Mouse (Mus musculus): ENCODE measurements around the gene Gm21974.
"Not testable (repeated sequence)": the region's sequence is repeated elsewhere in the genome, so short reads cannot be mapped to it uniquely, and the experiment has no call there.

Gene Gm21974

DNA sequence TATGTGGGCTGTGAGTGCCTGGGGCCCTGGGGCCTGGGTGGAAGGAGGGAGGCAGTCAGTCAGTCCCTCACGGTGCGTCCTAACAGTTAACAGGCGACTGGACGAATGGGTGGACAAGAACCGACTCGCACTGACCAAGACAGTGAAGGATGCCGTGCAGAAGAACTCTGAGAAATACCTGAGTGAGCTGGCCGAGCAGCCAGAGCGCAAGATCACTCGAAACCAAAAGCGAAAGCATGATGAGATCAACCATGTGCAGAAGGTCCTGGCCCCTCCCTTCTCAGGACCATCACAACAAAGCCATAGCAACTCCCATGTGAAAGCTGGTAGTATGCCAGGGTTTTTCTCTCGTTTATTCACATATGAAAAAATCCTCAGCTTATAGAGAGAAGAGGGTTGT, 20.0 kb upstream of the Gm21974 start:
- no peak for DNase-seq (ENCODE audit: low read depth, low spot score)

DNA sequence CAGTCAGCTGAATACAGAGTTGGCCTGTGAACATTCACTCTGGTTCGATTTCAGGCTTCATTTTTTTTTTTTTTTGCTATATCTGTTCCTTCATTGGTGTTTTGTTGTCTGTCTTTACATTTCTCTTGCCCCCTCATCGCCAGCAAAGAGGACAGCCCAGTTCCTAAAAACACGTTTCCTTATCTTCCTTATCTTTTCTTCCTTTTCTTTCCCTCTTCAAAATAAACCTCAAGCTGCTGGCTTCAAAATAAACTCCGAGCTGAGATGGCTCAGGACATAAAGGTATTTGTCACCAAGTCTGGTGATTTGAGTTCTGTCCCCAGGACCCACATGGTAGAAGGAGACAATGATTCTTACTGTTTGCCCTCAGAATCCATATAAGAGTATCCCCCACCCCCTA, 17.7 kb upstream of the Gm21974 start:
- DNase-seq (ENCODE audit: low read depth, low spot score) = no peak

DNA sequence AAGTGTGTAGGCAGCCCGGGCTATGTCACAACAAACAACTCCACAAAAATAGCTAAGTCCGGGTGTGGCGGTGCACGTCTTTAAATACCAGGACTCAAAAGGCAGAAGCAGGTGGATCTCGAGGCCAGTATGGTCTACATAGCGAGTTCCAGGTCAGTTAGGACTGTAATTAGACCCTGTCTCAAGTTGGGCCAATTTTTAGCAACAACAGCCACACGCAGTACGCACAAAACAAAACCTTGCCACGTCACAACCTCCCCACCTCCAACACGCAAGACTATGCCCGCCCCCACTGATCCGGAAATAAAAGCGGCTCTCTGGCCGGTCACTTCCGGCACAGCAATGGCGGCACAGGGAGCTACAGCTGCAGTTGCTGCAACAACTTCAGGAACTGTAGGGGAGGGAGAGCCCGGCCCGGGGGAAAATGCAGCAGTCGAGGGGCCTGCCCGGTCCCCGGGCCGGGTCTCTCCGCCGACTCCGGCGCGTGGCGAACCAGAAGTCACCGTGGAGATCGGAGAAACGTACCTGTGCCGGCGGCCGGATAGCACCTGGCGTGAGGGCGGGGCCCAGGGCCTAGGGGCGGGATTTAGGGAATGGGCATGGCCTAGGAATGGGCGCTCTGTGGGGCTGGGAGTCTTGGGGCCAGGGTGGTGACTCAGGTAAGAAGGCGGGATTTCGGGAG, 17.1 kb upstream of the Gm21974 start, which contains the start of gene Kat8:
Gene Kat8 (plus strand): TSS at position 327 of the 682 bp plus-strand sequence.
- peak; percentile 88 for DNase-seq (ENCODE audit: low read depth, low spot score)

DNA sequence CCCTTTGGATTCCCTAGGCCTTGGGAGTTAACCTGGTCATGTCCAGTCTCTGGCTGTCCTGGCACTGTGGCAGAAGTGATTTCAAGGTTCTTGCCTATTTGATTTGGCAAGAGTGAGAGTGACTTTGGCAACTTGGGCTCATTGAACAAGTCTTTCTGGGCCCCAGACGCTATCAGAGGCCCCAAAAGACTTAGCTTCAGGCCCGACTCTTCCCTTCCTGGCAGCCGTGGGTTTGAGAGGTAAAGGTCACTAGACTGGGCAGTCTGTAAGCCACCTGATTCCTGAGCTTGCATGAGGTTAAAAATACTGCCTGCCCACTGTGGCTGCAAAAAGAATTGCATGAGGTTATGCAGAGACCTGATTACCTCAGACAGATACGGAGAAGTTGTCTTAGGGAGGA, 13.4 kb upstream of the Gm21974 start:
- no peak for DNase-seq (ENCODE audit: low read depth, low spot score)

DNA sequence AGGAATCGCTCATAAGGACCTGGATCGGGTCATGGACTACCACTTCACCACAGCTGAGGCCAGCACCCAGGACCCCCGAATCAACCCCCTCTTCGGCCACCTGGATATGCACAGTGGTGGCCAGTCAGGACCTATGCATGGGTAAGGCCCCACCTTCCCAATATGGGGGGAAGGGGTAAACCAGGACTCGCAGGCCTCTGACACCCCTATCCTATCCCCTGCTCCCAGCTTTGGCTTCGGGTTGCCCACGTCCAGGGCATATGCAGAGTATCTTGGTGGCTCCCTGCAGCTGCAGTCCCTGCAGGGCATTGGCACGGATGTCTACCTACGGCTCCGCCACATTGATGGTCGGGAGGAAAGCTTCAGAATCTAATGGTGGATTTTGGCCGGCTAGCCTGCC, 12.7 kb upstream of the Gm21974 start:
- no peak for DNase-seq (ENCODE audit: low read depth, low spot score)

DNA sequence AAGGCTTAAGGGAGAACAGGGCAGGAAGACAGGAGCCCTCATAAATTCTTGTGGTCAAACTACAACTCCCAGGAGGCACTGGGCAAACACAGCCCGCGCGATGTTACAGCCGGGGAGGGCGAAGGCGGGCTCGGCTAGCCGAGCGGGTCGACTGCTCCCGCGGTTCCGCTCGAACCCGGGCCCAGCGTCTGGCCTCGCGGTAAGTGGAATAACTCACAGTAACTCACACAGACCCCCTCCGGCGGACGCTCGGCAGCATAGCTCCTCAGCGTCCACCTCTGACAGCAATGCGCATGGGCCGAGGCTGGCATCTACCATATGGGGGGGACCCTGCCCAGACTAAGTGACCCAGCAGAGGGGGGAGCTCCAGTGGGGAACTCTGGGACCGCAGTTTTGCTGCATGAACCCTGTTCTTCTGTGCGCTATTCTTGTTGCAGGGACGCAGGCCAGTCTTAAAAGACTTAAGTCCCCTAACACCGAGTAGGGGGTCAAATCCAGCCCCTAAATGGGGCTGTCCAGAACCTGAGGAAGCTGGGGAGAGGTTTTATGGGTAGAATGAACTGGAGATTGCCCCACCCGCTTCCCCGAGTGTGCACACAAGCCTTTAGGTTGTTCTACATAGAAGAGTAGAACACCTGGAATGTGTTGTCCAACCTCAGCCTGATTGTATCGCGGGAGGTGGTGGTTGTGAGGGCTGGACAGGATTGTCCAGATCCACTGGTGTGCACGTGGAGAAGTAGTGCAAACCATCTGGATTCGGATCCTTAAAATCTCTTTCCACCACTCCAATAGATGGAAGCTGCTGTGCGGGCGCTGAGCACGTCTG, 8.9 kb upstream of the Gm21974 start, which contains the start of gene Bckdk:
Gene Bckdk (plus strand): TSS at position 112 of the 826 bp plus-strand sequence.
- peak; percentile 50 for DNase-seq (ENCODE audit: low read depth, low spot score)

DNA sequence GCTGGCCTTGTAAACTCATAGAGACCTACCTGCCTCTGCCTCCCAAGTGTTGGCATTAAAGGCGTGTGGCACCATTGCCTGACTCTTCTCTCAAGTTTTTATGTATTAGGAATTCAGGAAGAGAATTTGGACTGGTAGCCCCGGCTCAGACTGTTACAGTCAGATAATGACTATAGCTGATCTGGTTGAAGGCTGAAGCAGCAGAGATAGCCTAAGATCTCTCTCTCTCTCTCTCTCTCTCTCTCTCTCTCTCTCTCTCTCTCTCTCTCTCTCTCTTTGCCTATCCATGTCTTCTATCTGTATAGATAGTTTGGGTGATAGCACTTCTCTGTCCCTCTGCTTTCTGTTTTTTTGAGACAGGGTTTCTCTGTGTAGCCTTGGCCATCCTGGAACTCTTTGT, 6.5 kb upstream of the Gm21974 start:
- DNase-seq (ENCODE audit: low read depth, low spot score) = no peak

DNA sequence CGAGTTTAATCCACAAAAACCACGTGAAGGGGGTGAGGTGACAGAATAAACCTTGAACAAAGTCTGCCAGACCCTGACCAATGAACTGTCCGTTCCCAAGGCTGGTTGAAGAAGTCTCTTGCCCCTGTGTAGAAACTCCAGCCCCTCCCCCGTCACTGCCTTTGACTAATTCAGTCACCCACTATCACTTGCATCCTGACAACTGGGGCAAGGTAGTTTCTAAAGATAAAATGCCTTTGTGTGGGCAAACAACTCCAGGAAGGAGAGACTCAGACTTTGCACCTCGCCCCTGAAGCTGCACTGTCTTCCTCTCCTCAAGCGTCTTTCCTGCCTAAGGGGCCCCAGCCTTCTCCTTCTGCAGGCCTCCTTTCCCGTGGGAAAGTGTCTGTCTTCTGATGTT, 4.7 kb upstream of the Gm21974 start:
- DNase-seq (ENCODE audit: low read depth, low spot score) = no peak

DNA sequence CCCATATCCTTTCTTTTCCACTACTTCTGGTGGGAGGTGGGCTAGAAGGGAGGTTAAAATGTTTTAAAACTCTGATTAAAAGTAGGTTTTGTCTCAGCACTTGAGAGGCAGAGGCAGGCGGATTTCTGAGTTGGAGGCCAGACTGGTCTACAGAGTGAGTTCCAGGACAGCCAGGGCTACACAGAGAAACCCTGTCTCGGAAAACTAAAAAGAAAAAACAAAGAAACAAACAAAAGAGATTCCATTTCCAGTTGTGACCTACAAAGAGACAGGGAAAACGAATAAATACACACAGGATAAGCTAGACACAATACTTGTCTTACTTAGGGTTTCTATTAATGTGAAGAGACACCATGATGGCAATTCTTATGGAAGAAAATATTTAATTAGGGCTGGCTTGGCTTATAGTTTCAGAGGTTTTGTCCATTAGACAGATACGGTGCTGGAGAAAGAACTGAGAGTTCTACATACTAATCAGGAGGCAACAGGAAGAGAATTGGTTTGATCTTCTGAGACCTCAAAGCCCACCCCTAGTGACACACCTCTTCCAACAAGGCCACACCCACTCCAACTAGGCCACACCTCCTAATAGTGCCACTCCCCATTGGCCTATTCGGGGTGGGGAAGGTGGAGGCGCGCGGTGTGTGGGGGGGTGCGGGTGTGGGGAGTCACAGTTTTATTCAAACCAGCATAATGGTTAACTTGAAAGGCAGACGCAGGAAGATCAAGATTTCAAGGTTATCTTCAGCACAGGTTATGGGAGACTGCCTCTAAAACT, 3.1 kb upstream of the Gm21974 start:
- no peak for DNase-seq (ENCODE audit: low read depth, low spot score)

DNA sequence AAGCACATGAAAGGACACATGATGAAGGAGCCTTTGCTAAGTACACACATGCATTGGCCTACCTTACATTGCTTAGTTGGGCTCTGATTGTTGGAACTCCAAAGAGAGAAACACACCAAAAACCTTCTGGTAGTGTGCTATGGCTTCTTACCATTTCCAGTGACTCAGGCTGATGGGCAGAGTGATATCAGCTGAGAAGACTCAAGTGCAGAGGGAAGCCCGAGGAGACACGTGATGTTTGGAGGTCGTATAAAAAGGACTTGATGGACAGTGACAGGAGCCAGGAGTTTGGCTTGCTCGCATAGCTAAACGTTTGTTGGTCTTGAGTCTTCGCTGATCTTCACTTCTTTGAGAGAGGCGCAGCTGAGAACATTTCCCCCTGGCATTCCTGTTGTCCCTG, 2.3 kb upstream of the Gm21974 start:
- no peak for DNase-seq (ENCODE audit: low read depth, low spot score)

DNA sequence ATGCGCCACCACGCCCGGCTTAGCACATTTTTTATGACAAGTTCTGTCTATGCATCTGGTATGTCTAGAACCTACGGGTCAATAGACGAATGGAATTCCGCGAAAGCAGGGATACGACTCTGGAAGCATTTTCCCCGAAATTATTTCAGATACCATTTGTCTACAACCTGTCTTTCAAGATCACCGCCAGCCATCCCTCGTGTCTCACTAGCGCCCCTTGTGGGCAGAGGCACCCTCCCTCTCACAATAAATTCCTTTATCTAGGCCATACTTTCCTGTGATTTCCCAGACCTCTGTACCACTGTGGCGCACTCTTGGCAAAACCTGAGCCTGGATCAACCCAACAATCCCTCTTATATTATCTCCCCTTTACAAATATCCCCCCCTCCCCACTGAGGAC, 1.1 kb upstream of the Gm21974 start:
- no peak for DNase-seq (ENCODE audit: low read depth, low spot score)

DNA sequence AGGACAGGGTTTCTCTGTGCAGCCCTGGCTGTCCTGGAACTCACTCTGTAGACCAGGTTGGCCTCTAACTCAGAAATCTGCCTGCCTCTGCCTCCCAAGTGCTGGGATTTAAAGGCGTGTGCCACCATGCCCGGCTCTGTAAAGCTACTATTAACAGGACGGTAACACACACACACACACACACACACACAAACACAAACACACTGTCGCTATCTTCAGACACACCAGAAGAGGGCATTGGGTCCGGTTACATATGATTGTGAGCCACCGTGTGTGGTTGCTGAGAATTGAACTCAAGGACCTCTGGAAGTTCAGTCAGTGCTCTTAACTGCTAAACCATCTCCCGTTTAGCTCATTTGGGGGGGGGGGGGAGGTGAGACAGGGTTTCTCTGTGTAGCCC, 637 bp upstream of the Gm21974 start:
- not testable (repeated sequence) for DNase-seq (ENCODE audit: low read depth, low spot score)

DNA sequence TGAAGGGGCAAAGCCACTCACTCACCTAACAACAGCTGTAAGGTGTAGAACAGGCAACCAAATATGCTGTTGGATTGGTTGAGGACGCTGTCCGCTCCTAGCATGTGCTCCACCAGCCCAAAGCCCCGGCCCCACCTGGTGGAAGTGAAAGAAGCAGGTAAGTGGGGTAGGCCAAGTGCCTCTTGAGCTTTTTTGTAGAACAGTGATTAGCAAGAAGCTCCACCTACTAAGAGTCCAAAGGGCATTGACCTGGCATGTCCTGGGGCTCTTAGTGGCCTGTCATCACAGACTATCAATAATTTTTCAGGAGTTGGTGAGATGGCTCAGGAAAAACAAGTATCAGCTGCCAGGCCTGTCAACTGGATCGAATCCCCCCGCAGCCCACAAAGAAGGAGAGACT, 774 bp downstream of the Gm21974 start:
- no peak for DNase-seq (ENCODE audit: low read depth, low spot score)

DNA sequence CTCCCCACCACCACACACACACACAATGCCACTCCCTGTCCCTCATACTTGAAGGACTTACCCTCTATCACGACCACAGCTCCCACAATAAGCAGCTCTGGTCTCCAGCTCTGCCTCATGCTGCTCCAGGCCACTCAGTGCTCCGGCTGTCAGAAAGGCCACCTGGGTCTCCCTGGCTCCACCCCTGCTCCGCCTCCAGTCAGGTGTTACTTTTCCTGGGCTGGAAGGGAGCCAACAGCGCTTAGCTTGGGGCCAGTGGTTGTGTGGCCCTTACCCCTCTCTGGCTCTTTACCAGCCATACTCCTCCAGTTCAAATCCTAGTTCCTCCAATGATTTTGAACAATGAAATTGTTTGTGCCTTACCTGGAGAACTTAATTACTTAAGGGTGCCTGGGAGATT, 4.5 kb downstream of the Gm21974 start, which contains the start of gene Prss53:
Gene Prss53 (minus strand): TSS at position 173 of the 400 bp plus-strand sequence.
- DNase-seq (ENCODE audit: low read depth, low spot score) = no peak

DNA sequence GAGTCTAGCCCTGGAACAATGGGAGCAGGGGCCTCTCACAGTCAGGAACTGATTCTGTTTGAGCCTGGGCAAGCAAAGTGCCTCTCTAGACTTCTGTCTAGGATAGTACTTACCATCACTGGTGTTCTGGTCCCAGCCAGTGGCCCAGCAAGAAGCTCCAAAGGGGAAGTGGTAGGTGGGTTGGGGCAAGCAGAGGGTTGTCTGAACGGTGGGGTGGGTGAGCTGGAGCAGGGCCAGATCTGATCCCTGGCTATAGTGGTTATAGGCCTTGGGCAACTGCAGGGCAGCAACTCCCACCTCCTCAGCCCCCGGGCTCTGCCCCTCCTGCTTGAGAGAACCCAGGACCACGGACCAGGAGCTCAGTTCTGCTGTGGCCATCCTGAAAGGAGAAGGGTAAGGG, 6.4 kb downstream of the Gm21974 start:
- no peak for DNase-seq (ENCODE audit: low read depth, low spot score)

DNA sequence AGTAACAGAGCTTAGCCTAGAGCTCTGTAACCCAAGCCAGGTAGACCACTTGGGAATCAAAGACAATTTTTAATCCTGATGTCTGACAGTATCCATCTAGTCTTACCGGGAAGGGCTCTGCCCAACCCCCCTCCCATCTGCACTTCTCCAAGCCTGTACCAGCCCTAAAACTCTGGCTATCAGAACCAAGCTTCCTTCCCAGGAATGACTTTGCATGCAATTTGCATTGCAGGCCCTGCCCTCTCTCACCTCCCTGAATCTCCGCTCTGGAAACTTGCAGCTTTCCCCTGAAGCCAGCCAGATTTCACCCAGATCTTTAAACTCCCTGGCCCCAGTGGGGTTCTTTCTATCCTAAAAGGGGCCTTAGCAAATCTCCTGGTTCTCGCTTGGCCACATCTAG, 7.5 kb downstream of the Gm21974 start:
- DNase-seq (ENCODE audit: low read depth, low spot score) = no peak

DNA sequence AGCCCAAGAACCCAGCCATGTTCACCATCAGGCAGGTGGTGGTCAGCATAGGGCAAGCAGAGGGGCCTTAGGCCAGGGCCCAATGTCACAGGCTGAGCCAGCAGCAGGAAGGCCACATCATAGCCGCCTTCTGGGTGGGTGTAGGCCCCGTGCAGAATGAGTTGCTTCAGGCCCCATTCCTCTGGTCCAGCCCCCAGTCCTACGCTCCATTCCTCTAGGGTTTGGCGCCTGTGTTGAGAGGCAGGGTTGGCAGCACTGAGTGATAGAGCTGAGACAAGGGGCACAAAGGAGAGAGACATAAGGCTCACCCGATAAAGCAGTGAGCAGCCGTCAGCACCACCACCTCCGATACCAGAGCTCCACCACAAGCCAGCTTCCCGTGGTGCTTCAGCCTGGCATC, 8.1 kb downstream of the Gm21974 start:
- no peak for DNase-seq (ENCODE audit: low read depth, low spot score)

DNA sequence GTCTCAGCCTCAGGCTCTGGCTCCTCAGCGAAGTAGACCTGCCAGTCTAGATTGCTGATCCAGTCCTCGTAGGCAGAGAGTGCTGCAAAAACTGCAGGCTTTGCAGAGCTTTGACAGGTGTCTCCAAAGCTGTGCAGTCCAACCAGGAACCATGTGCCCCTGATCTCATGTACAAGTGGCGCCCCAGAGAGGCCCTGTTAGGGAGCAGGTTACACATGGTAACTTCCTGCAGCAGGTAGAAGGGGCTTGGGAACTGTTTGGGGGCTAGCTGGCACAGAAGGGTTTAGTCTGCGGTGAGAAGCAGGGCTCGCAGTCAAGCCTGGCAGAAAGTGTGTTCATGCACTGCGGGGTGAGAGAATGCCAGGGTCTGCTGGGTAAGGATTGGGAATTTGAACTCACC, 8.7 kb downstream of the Gm21974 start:
- no peak for DNase-seq (ENCODE audit: low read depth, low spot score)

DNA sequence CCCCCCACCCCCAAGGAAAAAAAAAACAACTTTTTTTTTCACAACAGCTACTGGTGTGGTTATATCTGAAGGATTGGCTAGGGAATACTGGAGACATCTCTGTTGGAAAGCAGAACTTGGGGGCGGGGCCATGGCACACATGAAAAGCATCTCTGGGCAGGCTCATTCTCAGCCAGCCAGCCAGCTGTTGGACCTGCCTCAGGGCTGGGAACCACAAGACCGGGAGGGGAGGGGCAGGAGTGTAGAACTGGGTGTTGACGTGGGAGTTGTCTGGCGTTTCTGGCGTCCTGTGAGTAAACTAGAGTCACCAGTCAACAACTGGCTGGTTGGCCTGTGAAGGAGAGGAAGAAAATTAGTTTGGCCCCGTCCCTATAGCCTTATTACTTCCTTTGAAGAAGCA, 9.3 kb downstream of the Gm21974 start:
- DNase-seq (ENCODE audit: low read depth, low spot score) = no peak

DNA sequence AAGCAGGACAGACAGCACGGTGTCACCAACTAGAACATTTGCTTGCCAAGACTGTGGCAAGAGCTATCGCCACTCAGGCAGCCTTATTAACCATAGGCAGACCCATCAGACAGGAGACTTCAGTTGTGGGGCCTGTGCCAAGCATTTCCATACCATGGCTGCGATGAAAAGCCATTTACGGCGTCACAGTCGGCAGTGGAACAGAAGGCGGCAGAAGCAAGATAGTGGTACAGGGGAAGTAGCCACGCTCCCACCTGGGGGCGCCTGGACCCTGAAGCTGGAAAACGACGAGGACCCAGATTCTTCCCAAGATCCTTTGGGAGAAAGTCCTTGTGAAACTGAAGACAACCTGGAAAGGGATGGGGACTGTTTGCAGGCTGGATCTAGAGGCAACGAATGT, 14.8 kb downstream of the Gm21974 start:
- DNase-seq (ENCODE audit: low read depth, low spot score) = no peak

DNA sequence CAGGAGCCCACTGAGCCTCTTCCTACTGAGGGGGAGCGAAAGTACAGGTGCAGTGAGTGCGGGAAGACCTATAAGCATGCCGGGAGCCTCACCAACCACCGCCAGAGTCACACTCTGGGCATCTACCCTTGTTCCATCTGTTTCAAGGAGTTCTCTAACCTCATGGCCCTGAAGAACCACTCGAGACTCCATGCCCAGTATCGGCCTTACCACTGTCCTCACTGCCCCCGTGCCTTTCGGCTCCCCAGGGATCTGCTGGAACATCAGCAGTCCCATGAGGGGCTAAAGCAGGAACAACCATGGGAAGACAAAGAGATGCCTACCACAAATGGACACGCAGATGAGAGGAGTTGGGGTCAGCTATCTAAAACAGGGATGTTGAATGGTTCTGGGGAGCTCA, 16.0 kb downstream of the Gm21974 start:
- DNase-seq (ENCODE audit: low read depth, low spot score) = no peak
